Mouse (Mus musculus): ENCODE results near the gene Emilin2. TPM values are rescaled to one million over a fixed set of nuclear protein-coding genes. Genes with fewer than 3 reads are reported as not detected.

Gene Emilin2
- polyA plus RNA-seq, 1 experiment = 7.9 TPM

DNA sequence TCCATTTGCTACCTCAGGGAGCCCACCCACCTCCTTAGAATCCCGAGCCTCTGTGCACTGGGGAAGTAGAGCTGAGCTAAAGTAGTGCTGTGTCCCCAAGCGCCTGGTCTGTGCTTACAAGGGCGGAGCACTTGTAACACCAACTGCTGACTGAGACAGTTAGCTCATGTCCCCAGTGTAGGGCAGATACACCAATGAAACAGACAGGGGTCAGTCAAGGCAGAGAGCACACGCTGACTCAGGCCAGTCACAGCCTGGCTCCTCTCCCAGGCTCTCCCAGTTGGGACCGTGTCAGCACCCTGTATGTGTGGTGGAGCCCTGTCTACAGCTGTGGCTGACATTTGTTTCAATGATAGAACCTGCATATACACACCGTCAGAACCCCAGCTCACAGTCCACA, 25.8 kb downstream of the Emilin2 start:
- Histone ChIP-seq H3K36me3 (ENCODE audit: control insufficient read depth, insufficient read depth) (no peaks in the 10 kb centered on the region), H3K4me3 (ENCODE audit: insufficient read depth, poor library complexity, severe bottlenecking) (no peak overlapping the region), H3K79me3 (ENCODE audit: low read depth) (no peaks in the 10 kb centered on the region), H3ac (ENCODE audit: control insufficient read depth, insufficient read length, low read depth) (no peak overlapping the region), H3K27me3 (ENCODE audit: control insufficient read depth, insufficient read depth, insufficient read length) (no peaks in the 10 kb centered on the region), H3K79me2 (ENCODE audit: control insufficient read depth, insufficient read depth) (no peaks in the 10 kb centered on the region)
- TF ChIP-seq MYOG (IDR thresholded peaks at IDR 0.05; ENCODE audit: control insufficient read depth, extremely low read depth, insufficient read length) = no peak
- no peak for TF ChIP-seq CTCF (IDR thresholded peaks at IDR 0.05; ENCODE audit: control insufficient read depth, insufficient read depth, insufficient read length)
- no peak for TF ChIP-seq CEBPB (IDR thresholded peaks at IDR 0.05; ENCODE audit: low read depth)
- TF ChIP-seq FOSL1 (IDR thresholded peaks at IDR 0.05; ENCODE audit: insufficient read depth, low read length, poor library complexity, severe bottlenecking) = no peak

DNA sequence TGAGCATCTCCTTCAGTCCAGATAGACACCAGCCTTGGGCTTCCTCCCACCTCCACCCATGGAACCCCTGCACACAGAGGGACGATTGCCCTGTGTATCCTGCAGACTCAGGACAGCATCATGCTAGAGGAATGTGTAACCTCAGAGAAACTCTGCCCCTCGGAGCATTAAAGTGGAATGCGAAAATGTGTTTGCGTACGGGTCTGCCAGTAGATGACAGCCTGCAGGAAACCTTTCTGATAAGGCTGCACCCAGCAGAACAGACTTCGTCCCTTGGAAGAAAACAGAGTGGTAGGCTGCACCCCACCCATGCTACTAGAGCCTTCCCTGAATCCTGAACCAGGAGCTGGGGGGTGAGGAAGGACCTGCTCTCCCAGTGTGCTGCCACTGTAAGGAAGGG, 26.9 kb downstream of the Emilin2 start:
- H3K27me3 ChIP-seq (ENCODE audit: control insufficient read depth, insufficient read depth, insufficient read length) = no peaks in the 10 kb centered on the region
- H3K79me3 ChIP-seq (ENCODE audit: low read depth) = no peaks in the 10 kb centered on the region
- H3K4me3 ChIP-seq (ENCODE audit: insufficient read depth, poor library complexity, severe bottlenecking) = no peak overlapping the region
- no peak overlapping the region for H3ac ChIP-seq (ENCODE audit: control insufficient read depth, insufficient read length, low read depth)
- no peaks in the 10 kb centered on the region for H3K36me3 ChIP-seq (ENCODE audit: control insufficient read depth, insufficient read depth)
- H3K79me2 ChIP-seq (ENCODE audit: control insufficient read depth, insufficient read depth) = no peaks in the 10 kb centered on the region
- no peak for TF ChIP-seq MYOD1 (IDR thresholded peaks at IDR 0.05; ENCODE audit: control insufficient read depth, insufficient read length, low read depth)

DNA sequence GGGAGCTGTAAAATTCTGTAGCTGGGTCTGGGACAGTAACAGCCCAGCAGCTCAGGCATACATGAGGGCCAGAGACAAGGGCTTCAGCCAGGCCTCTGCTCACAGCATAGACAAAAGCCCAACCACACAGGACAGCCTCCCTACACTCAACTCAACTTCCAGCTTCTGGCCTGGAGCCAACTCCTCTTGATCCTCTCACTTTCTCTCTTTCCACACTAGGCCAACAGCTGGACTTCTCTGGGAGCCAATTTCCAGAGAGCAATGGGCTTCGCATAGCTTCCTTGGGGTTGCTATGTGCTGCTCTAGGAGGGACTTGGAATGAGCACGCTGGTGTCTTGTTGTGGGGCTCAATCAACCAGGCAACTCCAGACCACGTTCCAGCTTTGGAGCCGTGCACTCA, 28.5 kb downstream of the Emilin2 start:
- Histone ChIP-seq H3K4me3 (ENCODE audit: insufficient read depth, poor library complexity, severe bottlenecking) (no peak overlapping the region), H3K79me3 (ENCODE audit: low read depth) (no peaks in the 10 kb centered on the region), H3K36me3 (ENCODE audit: control insufficient read depth, insufficient read depth) (no peaks in the 10 kb centered on the region), H3ac (ENCODE audit: control insufficient read depth, insufficient read length, low read depth) (no peak overlapping the region), H3K27me3 (ENCODE audit: control insufficient read depth, insufficient read depth, insufficient read length) (no peaks in the 10 kb centered on the region), H3K79me2 (ENCODE audit: control insufficient read depth, insufficient read depth) (no peaks in the 10 kb centered on the region)
- no peak for TF ChIP-seq MAX (IDR thresholded peaks at IDR 0.05)
- TF ChIP-seq FOSL1 (IDR thresholded peaks at IDR 0.05; ENCODE audit: insufficient read depth, low read length, poor library complexity, severe bottlenecking) = no peak
- no peak for TF ChIP-seq MYOD1 (IDR thresholded peaks at IDR 0.05; ENCODE audit: control insufficient read depth, insufficient read length, low read depth)
- no peak for TF ChIP-seq CTCF (IDR thresholded peaks at IDR 0.05; ENCODE audit: control insufficient read depth, insufficient read depth, insufficient read length)
- no peak for TF ChIP-seq CEBPB (IDR thresholded peaks at IDR 0.05; ENCODE audit: low read depth)
- no peak for TF ChIP-seq USF1 (IDR thresholded peaks at IDR 0.05; ENCODE audit: low read depth)
- TF ChIP-seq MYOG (IDR thresholded peaks at IDR 0.05; ENCODE audit: control insufficient read depth, extremely low read depth, insufficient read length) = no peak

DNA sequence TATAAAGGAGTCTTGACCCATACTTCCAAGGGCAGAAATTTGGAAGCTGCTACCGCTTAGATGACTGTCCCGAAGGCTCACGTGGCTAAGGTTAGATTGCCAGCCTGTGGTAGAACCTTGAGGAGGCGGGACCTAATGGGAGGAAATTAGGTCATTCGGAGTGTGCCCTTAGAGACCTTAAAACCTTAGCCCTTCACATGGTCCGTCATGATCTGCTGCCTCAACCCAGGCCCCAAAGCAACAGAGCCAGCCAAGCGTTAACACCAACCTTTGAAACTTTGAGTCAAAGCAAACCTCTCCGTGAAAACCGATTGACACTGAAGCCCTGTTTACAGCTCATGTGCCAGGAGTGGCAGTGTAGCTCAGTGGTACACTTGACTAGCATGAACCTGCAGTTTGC, 29.1 kb downstream of the Emilin2 start:
- no peak overlapping the region for H3K4me3 ChIP-seq (ENCODE audit: insufficient read depth, poor library complexity, severe bottlenecking)
- no peaks in the 10 kb centered on the region for H3K79me2 ChIP-seq (ENCODE audit: control insufficient read depth, insufficient read depth)
- no peaks in the 10 kb centered on the region for H3K27me3 ChIP-seq (ENCODE audit: control insufficient read depth, insufficient read depth, insufficient read length)
- H3ac ChIP-seq (ENCODE audit: control insufficient read depth, insufficient read length, low read depth) = no peak overlapping the region
- no peaks in the 10 kb centered on the region for H3K36me3 ChIP-seq (ENCODE audit: control insufficient read depth, insufficient read depth)
- H3K79me3 ChIP-seq (ENCODE audit: low read depth) = no peaks in the 10 kb centered on the region
- TF ChIP-seq USF1 (IDR thresholded peaks at IDR 0.05; ENCODE audit: low read depth) (no peak), MYOD1 (IDR thresholded peaks at IDR 0.05; ENCODE audit: control insufficient read depth, insufficient read length, low read depth) (no peak), MYOG (IDR thresholded peaks at IDR 0.05; ENCODE audit: control insufficient read depth, extremely low read depth, insufficient read length) (no peak), CTCF (IDR thresholded peaks at IDR 0.05; ENCODE audit: control insufficient read depth, insufficient read depth, insufficient read length) (no peak), MAX (IDR thresholded peaks at IDR 0.05) (no peak)

- no peak for TF ChIP-seq MAX (IDR thresholded peaks at IDR 0.05)
- TF ChIP-seq FOSL1 (IDR thresholded peaks at IDR 0.05; ENCODE audit: insufficient read depth, low read length, poor library complexity, severe bottlenecking) = no peak
- no peak for TF ChIP-seq MYOG (IDR thresholded peaks at IDR 0.05; ENCODE audit: control insufficient read depth, extremely low read depth, insufficient read length)
- no peak for TF ChIP-seq MYOD1 (IDR thresholded peaks at IDR 0.05; ENCODE audit: control insufficient read depth, insufficient read length, low read depth)
- no peak for TF ChIP-seq USF1 (IDR thresholded peaks at IDR 0.05; ENCODE audit: low read depth)
- TF ChIP-seq CTCF (IDR thresholded peaks at IDR 0.05; ENCODE audit: control insufficient read depth, insufficient read depth, insufficient read length) = no peak
- no peak for TF ChIP-seq CEBPB (IDR thresholded peaks at IDR 0.05; ENCODE audit: low read depth)
- no peaks in the 10 kb centered on the region for H3K79me2 ChIP-seq (ENCODE audit: control insufficient read depth, insufficient read depth)
- H3K36me3 ChIP-seq (ENCODE audit: control insufficient read depth, insufficient read depth) = no peaks in the 10 kb centered on the region
- no peak overlapping the region for H3K4me3 ChIP-seq (ENCODE audit: insufficient read depth, poor library complexity, severe bottlenecking)
- no peaks in the 10 kb centered on the region for H3K79me3 ChIP-seq (ENCODE audit: low read depth)
- H3ac ChIP-seq (ENCODE audit: control insufficient read depth, insufficient read length, low read depth) = no peak overlapping the region
- H3K27me3 ChIP-seq (ENCODE audit: control insufficient read depth, insufficient read depth, insufficient read length) = no peaks in the 10 kb centered on the region
Observed at GRCm38 (mm10) chr17:71277701-71278491, 33.9 kb downstream of the Emilin2 start.

DNA sequence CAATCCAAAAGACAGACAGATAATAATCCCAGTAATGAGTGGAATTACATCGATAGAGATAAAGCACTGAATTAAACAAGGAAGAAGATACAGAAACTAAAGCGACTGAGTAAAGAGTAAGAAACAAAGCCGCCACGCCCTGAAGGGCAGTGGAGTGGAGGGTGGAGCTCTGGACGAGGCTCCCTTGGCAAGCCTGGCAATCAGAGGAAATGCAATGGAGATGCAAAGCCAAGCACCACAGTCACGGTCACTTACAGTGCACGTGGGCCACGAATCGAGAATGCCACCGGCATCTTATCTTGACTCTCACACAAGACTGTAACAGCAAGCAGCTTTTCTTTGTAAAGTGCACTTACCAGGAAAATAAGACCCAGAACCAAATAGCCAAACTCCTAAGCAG, 35.0 kb downstream of the Emilin2 start:
- H3K4me3 ChIP-seq (ENCODE audit: insufficient read depth, poor library complexity, severe bottlenecking) = no peak overlapping the region
- no peak overlapping the region for H3ac ChIP-seq (ENCODE audit: control insufficient read depth, insufficient read length, low read depth)
- no peaks in the 10 kb centered on the region for H3K36me3 ChIP-seq (ENCODE audit: control insufficient read depth, insufficient read depth)
- H3K79me3 ChIP-seq (ENCODE audit: low read depth) = no peaks in the 10 kb centered on the region
- no peaks in the 10 kb centered on the region for H3K27me3 ChIP-seq (ENCODE audit: control insufficient read depth, insufficient read depth, insufficient read length)
- no peak for TF ChIP-seq USF1 (IDR thresholded peaks at IDR 0.05; ENCODE audit: low read depth)
- TF ChIP-seq CTCF (IDR thresholded peaks at IDR 0.05; ENCODE audit: control insufficient read depth, insufficient read depth, insufficient read length) = no peak
- no peak for TF ChIP-seq MAX (IDR thresholded peaks at IDR 0.05)
- TF ChIP-seq MYOD1 (IDR thresholded peaks at IDR 0.05; ENCODE audit: control insufficient read depth, insufficient read length, low read depth) = no peak
- TF ChIP-seq CEBPB (IDR thresholded peaks at IDR 0.05; ENCODE audit: low read depth) = no peak
- no peak for TF ChIP-seq MYOG (IDR thresholded peaks at IDR 0.05; ENCODE audit: control insufficient read depth, extremely low read depth, insufficient read length)
- TF ChIP-seq FOSL1 (IDR thresholded peaks at IDR 0.05; ENCODE audit: insufficient read depth, low read length, poor library complexity, severe bottlenecking) = no peak
- H3K79me2 ChIP-seq (ENCODE audit: control insufficient read depth, insufficient read depth) = no peaks in the 10 kb centered on the region
